Mouse (Mus musculus) brown adipose tissue, adult 24 weeks (tissue): ENCODE data around the gene Cmip. TPM values are rescaled to one million over a fixed set of nuclear protein-coding genes. Genes with fewer than 3 reads are reported as not detected.

Source experiments
- H3K27ac ChIP-seq: fragments of 200-500 bp; replicated peaks from 2 replicates; pipeline ENCODE4 v1.5.1; 2012; ENCODE audit warnings: low read depth, mild to moderate bottlenecking, low read length
- H3K4me1 ChIP-seq: fragments of 200-500 bp; 2 replicates; pipeline ENCODE4 v1.6.1; 2012; ENCODE audit warnings: low read length, mixed read lengths; ENCODE audit not compliant: control insufficient read depth, insufficient read depth, insufficient read length
- H3K4me3 ChIP-seq: fragments of 200-500 bp; 2 replicates; pipeline ENCODE4 v1.5.1; 2012; ENCODE audit warnings: low read depth, mild to moderate bottlenecking, low read length, moderate library complexity; ENCODE audit not compliant: insufficient read depth
- polyA plus RNA-seq: library from polyadenylated mRNA; stranded (reverse); fragments of >200 nt; gene quantifications from 2 replicates; pipeline ENCODE4 v1.2.4, GENCODE M21; 2012; ENCODE audit not compliant: missing spikeins, insufficient read depth, insufficient read length

Cmip gene
- polyA plus RNA-seq, 1 experiment, result 6.1 TPM

DNA sequence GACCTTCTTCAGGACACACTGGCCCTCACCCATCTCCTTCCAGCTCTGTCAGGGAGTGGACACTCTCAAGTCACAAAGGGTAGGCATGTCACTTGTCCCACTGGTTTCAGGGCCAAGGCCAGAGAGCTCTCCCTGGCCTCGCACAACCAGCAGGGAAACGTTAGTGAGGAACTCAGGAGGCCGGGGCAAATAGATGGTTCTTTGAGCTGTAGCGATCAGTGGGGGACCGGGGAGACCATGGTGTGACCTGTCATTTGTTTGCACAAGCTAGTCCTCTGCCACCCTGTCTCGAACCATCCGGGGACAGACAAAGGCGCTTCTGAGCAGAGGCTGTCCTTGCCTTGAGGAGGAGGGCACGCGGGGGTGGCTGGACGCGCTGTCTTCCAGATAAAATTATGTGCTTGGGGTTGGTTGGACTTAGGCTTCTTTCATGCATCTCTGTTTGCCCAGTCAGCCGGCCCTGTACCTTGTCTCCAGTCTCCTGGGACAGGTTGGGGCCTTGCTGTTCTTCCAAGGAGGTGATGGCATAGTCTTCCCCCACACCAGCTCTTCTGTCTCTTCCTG is 99.3 kb downstream of the Cmip start:
- Histone ChIP-seq H3K27ac (no peak overlapping the region), H3K4me1 (peaks cover 12% of the 10 kb centered on the region), H3K4me3 (no peak overlapping the region)

DNA sequence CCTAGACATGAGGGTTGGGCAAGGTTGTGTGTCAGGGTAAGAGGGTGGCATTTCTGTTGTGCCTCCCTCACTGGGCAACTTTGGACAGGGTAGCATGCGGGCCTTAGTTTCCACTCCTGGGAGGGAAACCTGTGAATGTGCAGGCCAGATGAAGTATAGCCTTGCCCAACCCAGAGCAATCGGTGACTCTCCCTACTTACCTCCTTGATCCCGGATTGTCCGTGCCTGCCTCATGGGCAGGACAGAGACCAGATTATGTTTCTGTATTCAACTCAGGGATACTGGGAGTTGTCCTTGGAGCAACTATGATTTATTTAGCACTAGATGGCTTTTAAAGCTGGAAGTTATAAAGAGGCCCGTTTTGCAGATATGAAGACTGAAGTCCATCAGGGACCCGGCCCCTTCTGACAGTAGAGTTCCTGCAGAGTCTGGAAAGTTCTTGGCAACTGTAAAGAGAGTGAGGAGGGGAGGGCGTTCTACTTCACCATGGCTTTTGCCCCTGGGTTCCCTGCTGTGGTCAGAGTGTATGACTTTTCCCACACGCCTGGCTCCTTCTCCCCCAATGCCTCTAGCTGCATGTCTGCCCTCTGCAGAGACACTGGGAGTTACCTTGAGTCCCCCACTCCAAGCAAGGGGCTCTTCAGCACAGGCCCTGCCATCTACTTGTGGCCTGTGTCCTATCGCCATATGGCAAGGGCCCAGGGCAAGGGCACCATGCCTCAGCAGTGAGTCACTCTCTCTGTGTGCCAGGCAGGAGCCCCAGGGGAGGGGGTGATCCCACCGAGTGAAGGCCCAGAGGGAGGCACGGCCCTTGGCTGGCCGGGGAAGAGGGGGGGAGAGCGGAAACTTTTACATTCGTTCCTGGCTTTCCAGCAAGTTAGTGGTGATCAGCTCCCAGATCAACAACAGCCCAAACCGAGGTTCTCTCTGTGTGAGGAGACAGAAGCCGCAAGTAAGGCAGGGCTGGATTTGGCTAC is 100.9 kb downstream of the Cmip start:
- Histone ChIP-seq H3K4me1 (peaks cover 22% of the 10 kb centered on the region), H3K4me3 (no peak overlapping the region), H3K27ac (no peak overlapping the region)

GRCm38 (mm10) chr8:117360172-117360930 is 103.5 kb downstream of the Cmip start:
- Histone ChIP-seq H3K4me1 (peaks cover 42% of the 10 kb centered on the region), H3K4me3 (no peak overlapping the region), H3K27ac (no peak overlapping the region)

GRCm38 (mm10) chr8:117361595-117362437 is 105.0 kb downstream of the Cmip start:
- Histone ChIP-seq H3K4me1 (peaks cover 42% of the 10 kb centered on the region), H3K4me3 (no peak overlapping the region), H3K27ac (no peak overlapping the region)

GRCm38 (mm10) chr8:117362438-117362726 is 105.5 kb downstream of the Cmip start:
- Histone ChIP-seq H3K4me1 (peaks cover 42% of the 10 kb centered on the region), H3K27ac (no peak overlapping the region), H3K4me3 (no peak overlapping the region)

- Histone ChIP-seq H3K27ac (no peak overlapping the region), H3K4me1 (peaks cover 46% of the 10 kb centered on the region), H3K4me3 (no peak overlapping the region)
These were observed 106.4 kb downstream of the Cmip start for GRCm38 (mm10) chr8:117363291-117363690.

- H3K4me3 ChIP-seq, result no peak overlapping the region
- H3K27ac ChIP-seq, result no peak overlapping the region
- H3K4me1 ChIP-seq, result peaks cover 57% of the 10 kb centered on the region
These were observed 107.7 kb downstream of the Cmip start for GRCm38 (mm10) chr8:117364374-117365160.

GRCm38 (mm10) chr8:117366475-117366874 is 109.6 kb downstream of the Cmip start:
- H3K27ac ChIP-seq, result no peak overlapping the region

GRCm38 (mm10) chr8:117367441-117367840 is 110.6 kb downstream of the Cmip start:
- Histone ChIP-seq H3K27ac (no peak overlapping the region), H3K4me3 (no peak overlapping the region), H3K4me1 (peaks cover 66% of the 10 kb centered on the region)

More at GRCm38 (mm10) chr8:117366475-117366874, 109.6 kb downstream of the Cmip start:
- peaks cover 62% of the 10 kb centered on the region for H3K4me1 ChIP-seq
- H3K4me3 ChIP-seq, result no peak overlapping the region

DNA sequence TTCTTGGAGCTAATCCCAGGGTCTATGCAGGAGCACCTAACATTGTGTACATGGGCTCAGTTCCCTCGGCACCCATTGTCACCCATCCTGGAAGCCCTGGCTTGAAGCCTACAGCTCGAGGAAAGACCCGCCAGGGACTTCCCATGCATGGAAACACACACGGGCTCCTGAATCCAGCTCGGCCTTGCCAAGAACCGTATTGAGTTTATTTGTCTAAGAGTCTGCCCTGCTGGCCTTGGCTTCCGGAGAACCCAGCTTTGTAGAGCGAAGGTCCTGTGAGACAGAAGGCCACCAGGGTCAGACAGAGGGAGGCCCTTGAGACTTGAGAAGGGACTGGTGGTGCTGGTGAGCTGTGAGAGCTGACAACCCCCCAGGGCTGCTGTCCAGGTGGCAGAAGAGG is 111.9 kb downstream of the Cmip start:
- Histone ChIP-seq H3K4me1 (peaks cover 62% of the 10 kb centered on the region), H3K27ac (peak overlapping the region; percentile 12; the same call in 1 of the 2 replicates), H3K4me3 (no peak overlapping the region)

GRCm38 (mm10) chr8:117370009-117370408 is 113.1 kb downstream of the Cmip start:
- Histone ChIP-seq H3K27ac (no peak overlapping the region), H3K4me1 (peaks cover 52% of the 10 kb centered on the region), H3K4me3 (no peak overlapping the region)

GRCm38 (mm10) chr8:117371189-117371588 is 114.3 kb downstream of the Cmip start:
- Histone ChIP-seq H3K4me1 (peaks cover 52% of the 10 kb centered on the region), H3K27ac (no peak overlapping the region), H3K4me3 (no peak overlapping the region)

DNA sequence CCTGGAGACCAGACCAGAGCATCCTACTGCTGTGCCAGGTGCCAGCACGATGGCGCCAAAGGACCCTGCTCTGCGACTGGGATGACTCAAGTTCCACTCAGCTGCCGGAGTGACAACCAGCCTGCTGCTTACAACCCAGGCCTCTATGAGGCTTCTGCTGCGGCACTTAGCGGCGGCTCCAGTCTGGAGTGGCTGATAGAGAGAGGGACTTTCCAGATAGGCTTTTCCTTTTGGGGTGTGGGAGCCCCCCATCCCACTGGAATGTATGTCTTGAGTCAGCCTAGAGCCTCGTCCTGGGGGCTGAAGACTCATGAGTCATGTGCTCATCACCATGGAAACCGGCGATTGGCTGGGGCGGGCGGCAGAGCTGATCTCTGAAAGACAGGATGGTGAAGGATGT is 115.2 kb downstream of the Cmip start:
- Histone ChIP-seq H3K4me3 (no peak overlapping the region), H3K4me1 (peaks cover 52% of the 10 kb centered on the region), H3K27ac (no peak overlapping the region)

GRCm38 (mm10) chr8:117373001-117373428 is 116.2 kb downstream of the Cmip start:
- Histone ChIP-seq H3K4me3 (no peak overlapping the region), H3K4me1 (peaks cover 46% of the 10 kb centered on the region), H3K27ac (0 out of 2 replicates have a peak overlapping the region, but pooled peaks have one; percentile 17)
